18 mouse cellular contexts compared by ENCODE assay signal in the genomic region with DNA sequence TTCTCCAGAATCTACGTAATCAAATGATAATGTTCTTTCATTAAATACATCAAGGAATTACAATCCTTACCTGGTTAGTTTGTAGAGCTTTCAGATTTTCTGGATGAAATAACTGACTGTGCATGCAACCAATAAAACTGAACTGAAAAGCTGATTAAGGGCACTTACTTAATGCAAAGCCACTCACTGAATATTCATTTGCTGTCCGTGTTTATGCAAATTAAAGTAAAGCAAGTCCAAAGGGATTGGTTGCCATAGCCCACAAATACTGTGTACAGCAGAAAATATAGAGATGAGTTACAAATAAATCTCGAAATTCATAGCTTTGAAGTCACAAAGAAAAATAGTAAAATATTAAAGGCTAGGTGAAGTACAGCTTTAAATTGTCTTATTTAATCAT.
A peak's percentile ranks its signal among the peaks of the same experiment; 100 is the strongest.
DNase-seq lines count a peak whose midpoint lies in the region; ATAC-seq lines count a peak whose summit lies in the region.
"Had no signal": no experiment of that assay in that cellular context is flagged by ENCODE, and none has a peak within 500 bp of the region (broad histone marks: within the 10 kb centered on the region; RNA-seq: fewer than 3 reads in every experiment).

No protein-coding gene starts in this region.

- peak; percentile 82 for ATAC-seq in forebrain, embryonic 11.5 days (replicated peaks; ENCODE audit: low FRiP score)
- ATAC-seq in forebrain, embryonic 13.5 days, result peak; percentile 89
- ATAC-seq in hindbrain, embryonic 16.5 days, result peak; percentile 86
- peak; percentile 90 for ATAC-seq in neural tube, embryonic 13.5 days (ENCODE audit: low read depth)
- ATAC-seq: intestine, embryonic 16.5 days; liver, postnatal 0 days had no signal

- no peak for DNase-seq in forebrain, embryonic 11.5 days (ENCODE audit: low spot score)
- no peak for DNase-seq in forebrain, embryonic 10.5 days (ENCODE audit: extremely low spot score, low spot score)
- no peak for DNase-seq in thymus, postnatal 0 days (ENCODE audit: low spot score)
- DNase-seq in adrenal gland, postnatal 36 days, result no peak
- no peak for DNase-seq in ovary, postnatal 36 days (ENCODE audit: low spot score)
- DNase-seq: cerebellum, adult 11 months; cerebellum, postnatal 36 days; gastrocnemius, postnatal 10 days; kidney, postnatal 10 days; liver, postnatal 0 days; lung, postnatal 36 days; thymus, adult 2 months had no signal

- no peak overlapping the region for H3K4me3 ChIP-seq in forebrain, embryonic 11.5 days (ENCODE audit: low read depth, low read length)
- H3K4me3 ChIP-seq in forebrain, embryonic 10.5 days, result no peak overlapping the region
- no peak overlapping the region for H3K4me3 ChIP-seq in forebrain, embryonic 13.5 days
- H3K4me3 ChIP-seq in hindbrain, embryonic 16.5 days (ENCODE audit: low read length), result peak overlapping the region; percentile 34
- peak overlapping the region; percentile 19; the same call in 1 of the 2 replicates for H3K4me3 ChIP-seq in neural tube, embryonic 13.5 days
- H3K4me3 ChIP-seq: embryonic facial prominence, embryonic 12.5 days; limb, embryonic 15.5 days had no signal

- H3K4me1 ChIP-seq in forebrain, embryonic 11.5 days (replicated peaks; ENCODE audit: control insufficient read depth, insufficient read depth, low read length), result no peaks in the 10 kb centered on the region
- H3K4me1 ChIP-seq in forebrain, embryonic 10.5 days, result no peaks in the 10 kb centered on the region
- no peaks in the 10 kb centered on the region for H3K4me1 ChIP-seq in forebrain, embryonic 13.5 days
- no peaks in the 10 kb centered on the region for H3K4me1 ChIP-seq in hindbrain, embryonic 16.5 days (ENCODE audit: control insufficient read depth, insufficient read depth, low read depth, low read length)
- H3K4me1 ChIP-seq in neural tube, embryonic 13.5 days (replicated peaks), result no peaks in the 10 kb centered on the region
- H3K4me1 ChIP-seq: embryonic facial prominence, embryonic 12.5 days; limb, embryonic 15.5 days had no signal

- WGBS in forebrain, embryonic 11.5 days, result 61% methylated on average over 3 of the region's 3 CpGs
- 74% methylated on average over 3 of the region's 3 CpGs for WGBS in forebrain, embryonic 10.5 days
- WGBS in forebrain, embryonic 13.5 days, result 37% methylated on average over 3 of the region's 3 CpGs
- WGBS in hindbrain, embryonic 16.5 days, result 33% methylated on average over 3 of the region's 3 CpGs
- WGBS in neural tube, embryonic 13.5 days, result 31% methylated on average over 3 of the region's 3 CpGs

- H3K36me3 ChIP-seq in forebrain, embryonic 11.5 days (ENCODE audit: control insufficient read depth, insufficient read depth, low read length), result no peaks in the 10 kb centered on the region
- no peaks in the 10 kb centered on the region for H3K36me3 ChIP-seq in forebrain, embryonic 10.5 days (replicated peaks)
- no peaks in the 10 kb centered on the region for H3K36me3 ChIP-seq in forebrain, embryonic 13.5 days (ENCODE audit: poor library complexity, severe bottlenecking)
- H3K36me3 ChIP-seq in hindbrain, embryonic 16.5 days (ENCODE audit: control insufficient read depth, insufficient read depth, low read length), result no peaks in the 10 kb centered on the region
- no peaks in the 10 kb centered on the region for H3K36me3 ChIP-seq in neural tube, embryonic 13.5 days
- H3K36me3 ChIP-seq: embryonic facial prominence, embryonic 12.5 days; limb, embryonic 15.5 days had no signal

- H3K27me3 ChIP-seq in forebrain, embryonic 11.5 days (ENCODE audit: control insufficient read depth, insufficient read depth, low read length), result no peaks in the 10 kb centered on the region
- no peaks in the 10 kb centered on the region for H3K27me3 ChIP-seq in forebrain, embryonic 10.5 days (ENCODE audit: poor library complexity, severe bottlenecking)
- no peaks in the 10 kb centered on the region for H3K27me3 ChIP-seq in forebrain, embryonic 13.5 days
- H3K27me3 ChIP-seq in hindbrain, embryonic 16.5 days (replicated peaks; ENCODE audit: control insufficient read depth, insufficient read depth, low read length), result no peaks in the 10 kb centered on the region
- no peaks in the 10 kb centered on the region for H3K27me3 ChIP-seq in neural tube, embryonic 13.5 days
- H3K27me3 ChIP-seq: embryonic facial prominence, embryonic 12.5 days; limb, embryonic 15.5 days had no signal

- H3K9me3 ChIP-seq in forebrain, embryonic 11.5 days (ENCODE audit: control insufficient read depth, low read length), result no peaks in the 10 kb centered on the region
- H3K9me3 ChIP-seq in forebrain, embryonic 10.5 days, result no peaks in the 10 kb centered on the region
- H3K9me3 ChIP-seq in forebrain, embryonic 13.5 days (replicated peaks), result no peaks in the 10 kb centered on the region
- no peaks in the 10 kb centered on the region for H3K9me3 ChIP-seq in hindbrain, embryonic 16.5 days (ENCODE audit: control insufficient read depth, low read length)
- H3K9me3 ChIP-seq in neural tube, embryonic 13.5 days, result no peaks in the 10 kb centered on the region
- H3K9me3 ChIP-seq: embryonic facial prominence, embryonic 12.5 days; limb, embryonic 15.5 days had no signal

- H3K4me2 ChIP-seq in forebrain, embryonic 11.5 days (ENCODE audit: low read depth, low read length, severe bottlenecking), result no peak overlapping the region
- H3K4me2 ChIP-seq in forebrain, embryonic 13.5 days, result peak overlapping the region; percentile 40
- peak overlapping the region; percentile 38 for H3K4me2 ChIP-seq in hindbrain, embryonic 16.5 days (ENCODE audit: low read length)
- H3K4me2 ChIP-seq in neural tube, embryonic 13.5 days, result peak overlapping the region; percentile 40
- H3K4me2 ChIP-seq: embryonic facial prominence, embryonic 12.5 days; limb, embryonic 15.5 days had no signal

- H3K27ac ChIP-seq in forebrain, embryonic 11.5 days (ENCODE audit: low read depth, low read length), result no peak overlapping the region
- H3K27ac ChIP-seq in forebrain, embryonic 10.5 days, result no peak overlapping the region
- H3K27ac ChIP-seq in forebrain, embryonic 13.5 days, result peak overlapping the region; percentile 59; the same call in 1 of the 2 replicates
- H3K27ac ChIP-seq in hindbrain, embryonic 16.5 days (ENCODE audit: low read depth, low read length), result peak overlapping the region; percentile 29; the same call in 1 of the 2 replicates
- peak overlapping the region; percentile 59 for H3K27ac ChIP-seq in neural tube, embryonic 13.5 days (replicated peaks)
- H3K27ac ChIP-seq: embryonic facial prominence, embryonic 12.5 days; limb, embryonic 15.5 days had no signal

- no peak overlapping the region for H3K9ac ChIP-seq in forebrain, embryonic 11.5 days (ENCODE audit: low read length)
- no peak overlapping the region for H3K9ac ChIP-seq in forebrain, embryonic 13.5 days
- no peak overlapping the region for H3K9ac ChIP-seq in hindbrain, embryonic 16.5 days (ENCODE audit: low read depth, low read length)
- H3K9ac ChIP-seq in neural tube, embryonic 13.5 days, result no peak overlapping the region
- H3K9ac ChIP-seq: embryonic facial prominence, embryonic 12.5 days; limb, embryonic 15.5 days; liver, postnatal 0 days had no signal

Comparison
In these comparisons a context has a peak if more than half of its experiments do, and no peak if none do; other contexts are left out.
1. H3K27ac ChIP-seq: peak in forebrain, embryonic 13.5 days (single experiment), hindbrain, embryonic 16.5 days (single experiment) and neural tube, embryonic 13.5 days (single experiment); none in forebrain, embryonic 11.5 days (single experiment) and forebrain, embryonic 10.5 days (single experiment).
2. H3K4me3 ChIP-seq: peak in hindbrain, embryonic 16.5 days (single experiment) and neural tube, embryonic 13.5 days (single experiment); none in forebrain, embryonic 11.5 days (single experiment), forebrain, embryonic 10.5 days (single experiment) and forebrain, embryonic 13.5 days (single experiment).
3. Peak in every context shown above with its lines, with median percentiles within 50 percentile points of each other: ATAC-seq.